ENCODE assay signal across 29 mouse cellular contexts in the genomic region with DNA sequence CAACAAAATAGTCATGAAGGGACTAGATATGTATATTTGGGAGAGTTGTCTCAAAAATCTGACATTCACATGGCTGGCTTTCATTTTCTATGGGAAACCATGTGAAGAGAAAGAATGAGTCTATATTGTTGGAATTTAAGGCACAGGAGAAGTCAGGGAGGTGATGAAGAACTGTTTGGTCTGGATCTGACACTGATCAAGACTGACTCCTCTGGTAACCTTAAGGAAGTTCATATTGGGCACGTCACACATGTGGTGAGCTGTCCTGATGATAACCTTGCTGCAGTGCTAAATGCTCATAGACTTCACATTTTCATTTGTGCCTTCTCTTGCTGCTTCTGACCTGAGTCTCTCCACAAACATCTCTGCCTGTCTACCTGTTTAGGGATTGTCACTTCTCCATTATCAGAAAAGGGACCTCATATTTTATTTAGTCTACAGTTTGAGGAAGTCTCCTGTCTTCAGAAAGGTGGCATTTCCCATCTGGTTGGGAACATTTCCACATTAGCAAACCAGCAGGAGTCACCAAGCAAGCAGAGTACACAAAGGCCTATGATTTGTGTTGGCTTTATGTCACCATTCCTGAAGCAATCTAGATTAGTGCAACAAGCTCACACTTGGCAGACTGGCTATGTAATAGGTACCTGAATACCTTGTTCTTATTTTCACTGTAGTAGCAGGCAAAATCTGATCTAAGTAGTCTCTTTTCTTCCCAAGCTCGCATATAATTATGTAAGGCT.
DNase-seq lines count a peak whose midpoint lies in the region; ATAC-seq and TF ChIP-seq lines count a peak whose summit lies in the region.
"Had no signal": no experiment of that assay in that cellular context is flagged by ENCODE, and none has a peak within 500 bp of the region (broad histone marks: within the 10 kb centered on the region; RNA-seq: fewer than 3 reads in every experiment).

No protein-coding gene starts in this region.

- no peaks in the 10 kb centered on the region for H3K36me3 ChIP-seq in MEL (ENCODE audit: control insufficient read depth in 1 of 2, insufficient read depth in 2 of 2, low read length in 2 of 2)
- H3K36me3 ChIP-seq in macrophage (ENCODE audit: inconsistent target), result no peaks in the 10 kb centered on the region
- H3K36me3 ChIP-seq: embryonic facial prominence, embryonic 13.5 days; forebrain, embryonic 12.5 days; heart, embryonic 10.5 days; heart, embryonic 15.5 days; kidney, embryonic 15.5 days; limb, embryonic 12.5 days; liver, embryonic 15.5 days; midbrain, embryonic 10.5 days; midbrain, embryonic 15.5 days had no signal

- WGBS in macrophage (ENCODE audit: missing documents), result 85% methylated on average over 2 of the region's 2 CpGs

- H3K79me2 ChIP-seq in MEL (ENCODE audit: control insufficient read depth, insufficient read depth, low read length, poor library complexity), result no peaks in the 10 kb centered on the region
- H3K79me2 ChIP-seq in macrophage (ENCODE audit: inconsistent target), result no peaks in the 10 kb centered on the region

- H3K9me3 ChIP-seq in MEL (replicated peaks; ENCODE audit: insufficient read depth, low read length), result no peaks in the 10 kb centered on the region
- H3K9me3 ChIP-seq: embryonic facial prominence, embryonic 13.5 days; forebrain, embryonic 12.5 days; heart, embryonic 10.5 days; heart, embryonic 15.5 days; kidney, embryonic 15.5 days; limb, embryonic 12.5 days; liver, embryonic 15.5 days; midbrain, embryonic 10.5 days; midbrain, embryonic 15.5 days had no signal

- no peak overlapping the region for H3K9ac ChIP-seq in MEL (ENCODE audit: control insufficient read depth, low read depth, low read length, poor library complexity, severe bottlenecking)
- H3K9ac ChIP-seq: embryonic facial prominence, embryonic 13.5 days; forebrain, embryonic 12.5 days; heart, embryonic 15.5 days; kidney, embryonic 15.5 days; limb, embryonic 12.5 days; liver, embryonic 15.5 days; lung, embryonic 14.5 days; midbrain, embryonic 15.5 days had no signal

- TF ChIP-seq CTCF in MEL (IDR thresholded peaks at IDR 0.05 in 2 of 3, conservative IDR thresholded peaks at IDR 0.05 in 1 of 3; ENCODE audit: control insufficient read depth in 1 of 3, insufficient read depth in 1 of 3, low read depth in 2 of 3, low read length in 3 of 3, poor library complexity in 1 of 3, severe bottlenecking in 1 of 3), result no peak

- peak; percentile 47; the same call in 1 of the 2 replicates for ATAC-seq in common myeloid progenitor, adult 5-6 weeks (replicated peaks; ENCODE audit: low read depth, poor library complexity, severe bottlenecking)
- ATAC-seq: hindbrain, embryonic 16.5 days; midbrain, embryonic 15.5 days had no signal

- TF ChIP-seq RAD21 in MEL (IDR thresholded peaks at IDR 0.05; ENCODE audit: low read depth, low read length), result no peak

- H3K4me3 ChIP-seq in MEL (ENCODE audit: control insufficient read depth in 1 of 2, insufficient read depth in 1 of 2, low read depth in 2 of 2, low read length in 2 of 2) (no peak overlapping the region), macrophage (ENCODE audit: inconsistent target) (no peak overlapping the region)
- H3K4me3 ChIP-seq: embryonic facial prominence, embryonic 13.5 days; erythroblast, embryonic 14.5 days; forebrain, embryonic 12.5 days; heart, embryonic 10.5 days; heart, embryonic 15.5 days; kidney, embryonic 15.5 days; left cerebral cortex, adult 2 months; limb, embryonic 12.5 days; liver, embryonic 15.5 days; midbrain, embryonic 10.5 days; midbrain, embryonic 15.5 days had no signal

- no peak overlapping the region for H3K27ac ChIP-seq in MEL (ENCODE audit: control insufficient read depth, low read depth, low read length)
- peak overlapping the region; percentile 76 for H3K27ac ChIP-seq in macrophage
- H3K27ac ChIP-seq: embryonic facial prominence, embryonic 13.5 days; forebrain, embryonic 12.5 days; heart, embryonic 10.5 days; heart, embryonic 15.5 days; kidney, embryonic 15.5 days; left cerebral cortex, adult 2 months; limb, embryonic 12.5 days; liver, embryonic 15.5 days; midbrain, embryonic 10.5 days; midbrain, embryonic 15.5 days had no signal

- no peaks in the 10 kb centered on the region for H3K27me3 ChIP-seq in MEL (ENCODE audit: control insufficient read depth in 1 of 2, insufficient read depth in 2 of 2, low read length in 2 of 2)
- H3K27me3 ChIP-seq: embryonic facial prominence, embryonic 13.5 days; forebrain, embryonic 12.5 days; heart, embryonic 15.5 days; kidney, embryonic 15.5 days; limb, embryonic 12.5 days; liver, embryonic 15.5 days; midbrain, embryonic 15.5 days had no signal

- no peak for TF ChIP-seq EP300 in MEL (IDR thresholded peaks at IDR 0.05; ENCODE audit: low read depth in 1 of 2, low read length in 2 of 2)

- no peak for TF ChIP-seq POLR2A in MEL (IDR thresholded peaks at IDR 0.05; ENCODE audit: control insufficient read depth in 1 of 2, insufficient read depth in 1 of 2, low read depth in 1 of 2, low read length in 2 of 2, poor library complexity in 1 of 2)

- no peaks in the 10 kb centered on the region for H3K4me1 ChIP-seq in MEL (ENCODE audit: control insufficient read depth in 1 of 2, insufficient read depth in 2 of 2, low read length in 2 of 2)
- H3K4me1 ChIP-seq: embryonic facial prominence, embryonic 13.5 days; forebrain, embryonic 12.5 days; heart, embryonic 10.5 days; heart, embryonic 15.5 days; kidney, embryonic 15.5 days; limb, embryonic 12.5 days; liver, embryonic 15.5 days; midbrain, embryonic 10.5 days; midbrain, embryonic 15.5 days had no signal

- DNase-seq in 3134 (ENCODE audit: extremely low read depth, insufficient read length, low spot score) (peak; percentile 4), MEL (ENCODE audit: low read depth, low spot score) (no peak)
- DNase-seq in adrenal gland, adult (ENCODE audit: inconsistent age in 2 of 2, low spot score in 1 of 2), result no peak
- DNase-seq in urinary bladder, postnatal 25 days (ENCODE audit: low spot score), result no peak
- DNase-seq in right cerebral cortex, adult 2 months (ENCODE audit: low spot score in 2 of 2), result no peak
- DNase-seq in lung, postnatal 14 days, result no peak
- DNase-seq: adrenal gland, postnatal 36 days; B cell, adult 2 months; cerebellum, adult 9-10 months; gastrocnemius, postnatal 10 days; kidney, adult 18-20 months; kidney, postnatal 25 days; lung, embryonic 14.5 days; lung, postnatal 36 days; thymus, adult 2 months had no signal

TF ChIP-seq in MEL, 35 proteins besides CTCF, POLR2A, EP300 and RAD21:
- 0 out of 2 replicates have a peak, but pooled peaks have one; percentile 17 for TF ChIP-seq TBP (IDR thresholded peaks at IDR 0.05; ENCODE audit: low read depth, low read length)
- TF ChIP-seq USF2 (IDR thresholded peaks at IDR 0.05; ENCODE audit: borderline replicate concordance in 1 of 2, insufficient read depth in 1 of 2, low read depth in 1 of 2, low read length in 2 of 2), result no peak
